Mouse (Mus musculus) intestine, embryonic 16.5 days (tissue): ENCODE measurements around the gene Sobp. TPM values are rescaled to one million over a fixed set of nuclear protein-coding genes. Genes with fewer than 3 reads are reported as not detected.

ENCODE experiments used
- ATAC-seq: fragments of 200-750 bp; cut with Nextera tagmentation; 2 replicates; pipeline ENCODE4 v1.8.0; 2017; ENCODE audit warnings: moderate TSS enrichment, moderate library complexity
- H3K27ac ChIP-seq: fragments of 300-500 bp; sonication (generic); 2 replicates; pipeline ENCODE4 v1.5.1; 2014; ENCODE audit warnings: mild to moderate bottlenecking, low read length
- H3K27me3 ChIP-seq: fragments of 300-500 bp; sonication (generic); replicated peaks from 2 replicates; pipeline ENCODE4 v1.6.1; 2014; ENCODE audit warnings: low read length, control low read depth, mixed read lengths; ENCODE audit not compliant: control insufficient read depth, insufficient read depth
- H3K36me3 ChIP-seq: fragments of 300-500 bp; sonication (generic); 2 replicates; pipeline ENCODE4 v1.6.1; 2014; ENCODE audit warnings: low read length, control low read depth; ENCODE audit not compliant: control insufficient read depth, insufficient read depth
- H3K4me1 ChIP-seq: fragments of 300-500 bp; sonication (generic); 2 replicates; pipeline ENCODE4 v1.6.1; 2014; ENCODE audit warnings: low read length, control low read depth, mixed read lengths; ENCODE audit not compliant: control insufficient read depth, insufficient read depth
- H3K4me2 ChIP-seq: fragments of 300-500 bp; sonication (generic); 2 replicates; pipeline ENCODE4 v1.6.1; 2014; ENCODE audit warnings: low read depth, low read length, control low read depth
- H3K4me3 ChIP-seq: fragments of 300-500 bp; sonication (generic); 2 replicates; pipeline ENCODE4 v1.5.1; 2014; ENCODE audit warnings: mild to moderate bottlenecking, low read length
- H3K9ac ChIP-seq: fragments of 300-500 bp; sonication (generic); 2 replicates; pipeline ENCODE4 v1.6.1; 2014; ENCODE audit warnings: low read depth, low read length
- H3K9me3 ChIP-seq: fragments of 300-500 bp; sonication (generic); 2 replicates; pipeline ENCODE4 v1.6.1; 2016; ENCODE audit warnings: low read length, control low read depth; ENCODE audit not compliant: control insufficient read depth
- WGBS: fragments of 180-500 bp; shearing (Covaris S2); extraction: QIAGEN DNeasy Blood & Tissue Kit; methylation state at CpG from one replicate; pipeline ENCODE4 v1.1.7; 2014; 5-methylcytosine and 5-hydroxymethylcytosine counted together
- polyA plus RNA-seq: library from polyadenylated mRNA; unstranded; fragments of >200 nt; fragmentation: Nextera tagmentation; extraction: Ambion mirVana; gene quantifications from 2 replicates; pipeline ENCODE4 v1.2.1, GENCODE M21; 2015

Gene Sobp
- polyA plus RNA-seq, 1 experiment from 2014 or later: 0.46 TPM

- 63% methylated on average over 5 of the region's 5 CpGs for WGBS
- no peak overlapping the region for H3K4me3 ChIP-seq
- ATAC-seq: no peak
- H3K27me3 ChIP-seq: peaks cover 12% of the 10 kb centered on the region
- no peak overlapping the region for H3K27ac ChIP-seq
- no peak overlapping the region for H3K4me2 ChIP-seq
- H3K36me3 ChIP-seq: no peaks in the 10 kb centered on the region
- H3K4me1 ChIP-seq: 0 out of 2 replicates have a peak, but pooled peaks cover under 1% of the 10 kb centered on the region
- H3K9ac ChIP-seq: no peak overlapping the region
- no peaks in the 10 kb centered on the region for H3K9me3 ChIP-seq
Observed at GRCm38 (mm10) chr10:43180313-43180912, 6.1 kb upstream of the Sobp start.

GRCm38 (mm10) chr10:43175156-43175601 lies 849 bp upstream of the Sobp start:
- no peaks in the 10 kb centered on the region for H3K9me3 ChIP-seq
- H3K27me3 ChIP-seq: peaks cover 29% of the 10 kb centered on the region
- no peak overlapping the region for H3K27ac ChIP-seq
- peak overlapping the region; percentile 73 for H3K9ac ChIP-seq
- 0 out of 2 replicates have a peak, but pooled peaks have one; percentile 9 for ATAC-seq
- peak overlapping the region; percentile 96 for H3K4me2 ChIP-seq
- peaks cover 8% of the 10 kb centered on the region for H3K4me1 ChIP-seq
- WGBS: 1% methylated on average over 18 of the region's 18 CpGs
- H3K4me3 ChIP-seq: peak overlapping the region; percentile 78
- no peaks in the 10 kb centered on the region for H3K36me3 ChIP-seq

- Histone ChIP-seq H3K27ac (peak overlapping the region; percentile 51), H3K27me3 (peaks cover 25% of the 10 kb centered on the region)
- ATAC-seq: peak; percentile 54
Observed at GRCm38 (mm10) chr10:43173828-43174325, 453 bp downstream of the Sobp start.

GRCm38 (mm10) chr10:43173141-43173827 lies 1.0 kb downstream of the Sobp start:
- H3K4me1 ChIP-seq: peaks cover 8% of the 10 kb centered on the region
- ATAC-seq: peak; percentile 65
- H3K9me3 ChIP-seq: no peaks in the 10 kb centered on the region
- peak overlapping the region; percentile 73 for H3K9ac ChIP-seq
- H3K4me2 ChIP-seq: peak overlapping the region; percentile 96
- H3K4me3 ChIP-seq: peak overlapping the region; percentile 78
- WGBS: under 1% methylated on average over 53 of the region's 53 CpGs
- H3K36me3 ChIP-seq: no peaks in the 10 kb centered on the region
- peaks cover 25% of the 10 kb centered on the region for H3K27me3 ChIP-seq
- H3K27ac ChIP-seq: no peak overlapping the region

More at GRCm38 (mm10) chr10:43173828-43174325, 453 bp downstream of the Sobp start:
- Histone ChIP-seq H3K4me2 (peak overlapping the region; percentile 96), H3K4me1 (peaks cover 8% of the 10 kb centered on the region), H3K36me3 (no peaks in the 10 kb centered on the region), H3K9me3 (no peaks in the 10 kb centered on the region), H3K4me3 (peak overlapping the region; percentile 78), H3K9ac (peak overlapping the region; percentile 73)
- WGBS: 0% methylated on average over 31 of the region's 38 CpGs

GRCm38 (mm10) chr10:43172554-43172953 lies 1.8 kb downstream of the Sobp start:
- no peak overlapping the region for H3K9ac ChIP-seq
- no peak for ATAC-seq
- H3K27me3 ChIP-seq: peaks cover 23% of the 10 kb centered on the region
- 9% methylated on average over 8 of the region's 8 CpGs for WGBS
- H3K4me2 ChIP-seq: peak overlapping the region; percentile 96
- no peaks in the 10 kb centered on the region for H3K9me3 ChIP-seq
- H3K4me3 ChIP-seq: peak overlapping the region; percentile 78
- H3K36me3 ChIP-seq: no peaks in the 10 kb centered on the region
- no peak overlapping the region for H3K27ac ChIP-seq
- H3K4me1 ChIP-seq: peaks cover 8% of the 10 kb centered on the region

- H3K9ac ChIP-seq: no peak overlapping the region
- no peaks in the 10 kb centered on the region for H3K9me3 ChIP-seq
- WGBS: 15% methylated on average over 7 of the region's 7 CpGs
- H3K4me1 ChIP-seq: peaks cover 8% of the 10 kb centered on the region
- no peaks in the 10 kb centered on the region for H3K36me3 ChIP-seq
- peak overlapping the region; percentile 96; the same call in 1 of the 2 replicates for H3K4me2 ChIP-seq
- no peak for ATAC-seq
- H3K27ac ChIP-seq: no peak overlapping the region
- no peak overlapping the region for H3K4me3 ChIP-seq
- H3K27me3 ChIP-seq: peaks cover 21% of the 10 kb centered on the region
Observed at GRCm38 (mm10) chr10:43172066-43172465, 2.3 kb downstream of the Sobp start.

GRCm38 (mm10) chr10:43171106-43171505 lies 3.2 kb downstream of the Sobp start:
- no peak for ATAC-seq
- no peak overlapping the region for H3K4me3 ChIP-seq
- no peak overlapping the region for H3K4me2 ChIP-seq
- peaks cover 8% of the 10 kb centered on the region for H3K4me1 ChIP-seq
- WGBS: 9% methylated on average over 8 of the region's 8 CpGs
- peaks cover 19% of the 10 kb centered on the region for H3K27me3 ChIP-seq
- H3K27ac ChIP-seq: no peak overlapping the region
- no peaks in the 10 kb centered on the region for H3K9me3 ChIP-seq
- H3K36me3 ChIP-seq: no peaks in the 10 kb centered on the region
- no peak overlapping the region for H3K9ac ChIP-seq

GRCm38 (mm10) chr10:43168847-43169246 lies 5.5 kb downstream of the Sobp start:
- H3K27ac ChIP-seq: no peak overlapping the region
- H3K4me1 ChIP-seq: no peaks in the 10 kb centered on the region; the same call in 1 of the 2 replicates
- no peak overlapping the region for H3K4me2 ChIP-seq
- H3K36me3 ChIP-seq: no peaks in the 10 kb centered on the region
- no peak for ATAC-seq
- no peaks in the 10 kb centered on the region for H3K9me3 ChIP-seq
- WGBS: 61% methylated on average over 7 of the region's 7 CpGs
- H3K27me3 ChIP-seq: peaks cover 4% of the 10 kb centered on the region
- no peak overlapping the region for H3K9ac ChIP-seq
- H3K4me3 ChIP-seq: no peak overlapping the region

GRCm38 (mm10) chr10:43166817-43167216 lies 7.5 kb downstream of the Sobp start:
- H3K9me3 ChIP-seq: 0 out of 2 replicates have a peak, but pooled peaks cover 2% of the 10 kb centered on the region
- no peak overlapping the region for H3K27ac ChIP-seq
- no peak overlapping the region for H3K9ac ChIP-seq
- H3K27me3 ChIP-seq: peaks cover 4% of the 10 kb centered on the region; the same call in 1 of the 2 replicates
- no peaks in the 10 kb centered on the region for H3K36me3 ChIP-seq
- no peaks in the 10 kb centered on the region for H3K4me1 ChIP-seq
- no peak overlapping the region for H3K4me3 ChIP-seq
- WGBS: 92% methylated on average over 3 of the region's 3 CpGs
- no peak for ATAC-seq
- no peak overlapping the region for H3K4me2 ChIP-seq
